ENCODE assay signal across 8 mouse cellular contexts in genomic region chr10:61068436-61069192, GRCm38 (mm10). TPM values are rescaled to one million over a fixed set of nuclear protein-coding genes. Genes with fewer than 3 reads are reported as not detected.
DNase-seq lines count a peak whose midpoint lies in the region; ATAC-seq lines count a peak whose summit lies in the region.

No protein-coding gene starts in this region.

- peak; percentile 25 to 80 for DNase-seq in adrenal gland, adult (ENCODE audit: inconsistent age in 2 of 2, low spot score in 1 of 2)
- no peak for DNase-seq in adrenal gland, adult 8-10 months
- peak; percentile 39 for DNase-seq in cerebellum, adult 11 months
- DNase-seq in forebrain, embryonic 14.5 days (ENCODE audit: low spot score), result peak; percentile 79
- peak; percentile 57 to 74 for DNase-seq in layer of hippocampus, postnatal 14 days (ENCODE audit: low spot score in 2 of 2)
- peak; percentile 61 for DNase-seq in lung, postnatal 14 days
- DNase-seq in retina, postnatal 7 days (ENCODE audit: low read depth, low spot score), result peak; percentile 72

- H3K36me3 ChIP-seq in forebrain, embryonic 14.5 days (ENCODE audit: control insufficient read depth, insufficient read depth, low read length), result no peaks in the 10 kb centered on the region
- H3K36me3 ChIP-seq in hindbrain, embryonic 12.5 days, result no peaks in the 10 kb centered on the region

- peaks cover 2% of the 10 kb centered on the region; the same call in 1 of the 2 replicates for H3K4me1 ChIP-seq in forebrain, embryonic 14.5 days (ENCODE audit: control insufficient read depth, insufficient read depth, low read length)
- peaks cover 24% of the 10 kb centered on the region for H3K4me1 ChIP-seq in hindbrain, embryonic 12.5 days

- H3K27me3 ChIP-seq in forebrain, embryonic 14.5 days (replicated peaks; ENCODE audit: control insufficient read depth, insufficient read depth, low read length), result no peaks in the 10 kb centered on the region
- H3K27me3 ChIP-seq in hindbrain, embryonic 12.5 days, result peaks cover 4% of the 10 kb centered on the region; the same call in 1 of the 2 replicates

- H3K27ac ChIP-seq in forebrain, embryonic 14.5 days (ENCODE audit: low read depth, low read length), result no peak overlapping the region
- no peak overlapping the region for H3K27ac ChIP-seq in hindbrain, embryonic 12.5 days

- peak; percentile 38; the same call in 1 of the 2 replicates for ATAC-seq in forebrain, embryonic 14.5 days
- peak; percentile 62 for ATAC-seq in hindbrain, embryonic 12.5 days (ENCODE audit: low FRiP score)

- H3K4me3 ChIP-seq in forebrain, embryonic 14.5 days (ENCODE audit: low read depth, low read length), result no peak overlapping the region
- H3K4me3 ChIP-seq in hindbrain, embryonic 12.5 days, result no peak overlapping the region

- 0 out of 2 replicates have a peak overlapping the region, but pooled peaks have one; percentile 3 for H3K4me2 ChIP-seq in forebrain, embryonic 14.5 days (ENCODE audit: low read length)
- no peak overlapping the region for H3K4me2 ChIP-seq in hindbrain, embryonic 12.5 days (replicated peaks)

- no peak overlapping the region for H3K9ac ChIP-seq in forebrain, embryonic 14.5 days (ENCODE audit: low read length)
- no peak overlapping the region for H3K9ac ChIP-seq in hindbrain, embryonic 12.5 days

- WGBS in forebrain, embryonic 14.5 days, result 6% methylated on average over 8 of the region's 8 CpGs
- 4% methylated on average over 8 of the region's 8 CpGs for WGBS in hindbrain, embryonic 12.5 days

- no peaks in the 10 kb centered on the region for H3K9me3 ChIP-seq in forebrain, embryonic 14.5 days (replicated peaks; ENCODE audit: control insufficient read depth, low read length)
- H3K9me3 ChIP-seq in hindbrain, embryonic 12.5 days (replicated peaks), result no peaks in the 10 kb centered on the region

RNA-seq across cellular contexts. Expression of gene Pcbd1, which starts 20.5 kb away (rescaled TPM):
- 10 to 100 TPM; 20.5 to 34.0 (median 28.3) TPM for total RNA-seq in adrenal gland, adult 8-10 months (2022)
- polyA plus RNA-seq in forebrain, embryonic 14.5 days (2014; fragmentation: Nextera tagmentation; extraction: Ambion mirVana), result 22.2 and 25.5 TPM in 2 replicates
- 20.7 and 26.2 TPM in 2 replicates for polyA plus RNA-seq in hindbrain, embryonic 12.5 days (2016; fragmentation: Nextera tagmentation; extraction: Ambion mirVana)
- total RNA-seq in layer of hippocampus, postnatal 14 days (2021), result 10 to 100 TPM; 13.7 to 15.9 TPM
